ENCODE assay signal across 23 mouse cellular contexts in the genomic region with DNA sequence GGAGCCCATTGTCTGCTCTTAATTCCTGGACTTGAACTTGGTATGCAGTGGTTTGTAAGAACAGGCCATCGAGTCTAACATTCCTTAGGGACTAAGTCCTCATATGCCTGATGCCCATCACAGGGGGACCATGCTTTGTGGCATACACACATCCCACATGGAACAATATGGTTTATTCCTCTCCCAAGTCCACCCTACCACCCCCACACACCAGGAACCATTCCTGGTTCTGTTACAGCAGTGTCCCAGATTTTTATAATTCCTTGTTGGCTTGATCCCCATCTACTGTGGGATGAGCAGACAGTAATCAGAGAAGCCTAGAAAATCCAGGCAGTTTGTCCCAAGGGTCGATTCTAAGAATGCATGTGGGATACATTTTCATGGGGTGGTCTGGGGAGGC. TPM values are rescaled to one million over a fixed set of nuclear protein-coding genes. Genes with fewer than 3 reads are reported as not detected.
DNase-seq lines count a peak whose midpoint lies in the region; TF ChIP-seq lines count a peak whose summit lies in the region.
"Had no signal": no experiment of that assay in that cellular context is flagged by ENCODE, and none has a peak within 500 bp of the region (broad histone marks: within the 10 kb centered on the region; RNA-seq: fewer than 3 reads in every experiment).

No protein-coding gene starts in this region.

- no peaks in the 10 kb centered on the region for H3K36me3 ChIP-seq in kidney, adult 2 months (ENCODE audit: control insufficient read depth, insufficient read depth, low read length)
- H3K36me3 ChIP-seq: forebrain, embryonic 12.5 days had no signal

- WGBS in kidney, adult 2 months: 75% methylated on average over 2 of the region's 2 CpGs

- TF ChIP-seq CTCF in left cerebral cortex, adult 2 months (IDR thresholded peaks at IDR 0.05): no peak
- no peak for TF ChIP-seq CTCF in cortical plate, adult 2 months (IDR thresholded peaks at IDR 0.05; ENCODE audit: extremely low read depth, insufficient read depth, low read length)
- TF ChIP-seq CTCF in kidney, adult 2 months (conservative IDR thresholded peaks at IDR 0.05; ENCODE audit: insufficient read depth, insufficient read length, low read depth, low read length): no peak

- no peak overlapping the region for H3K4me3 ChIP-seq in left cerebral cortex, adult 2 months
- H3K4me3 ChIP-seq in cortical plate, adult 2 months (ENCODE audit: insufficient read depth, low read length): no peak overlapping the region
- H3K4me3 ChIP-seq in kidney, adult 2 months (ENCODE audit: insufficient read depth, low read depth, low read length): no peak overlapping the region
- H3K4me3 ChIP-seq: embryonic facial prominence, embryonic 13.5 days; embryonic facial prominence, embryonic 15.5 days; erythroblast, embryonic 14.5 days; forebrain, embryonic 10.5 days; forebrain, embryonic 12.5 days had no signal

- no peak for DNase-seq in left cerebral cortex, adult 2 months (ENCODE audit: extremely low spot score in 1 of 2, low spot score in 2 of 2)
- no peak for DNase-seq in left cerebral cortex, postnatal 10 days (ENCODE audit: extremely low spot score in 1 of 2, low spot score in 2 of 2)
- peak; percentile 68 for DNase-seq in brain, adult 2 months (ENCODE audit: low read depth, low spot score)
- no peak for DNase-seq in kidney, adult 2 months
- DNase-seq: adrenal gland, adult 2 months; adrenal gland, postnatal 10 days; adrenal gland, postnatal 25 days; cerebellum, adult 11-12 months; cerebellum, adult 2 months; cerebellum, adult 9-10 months; cerebellum, postnatal 10 days; cerebellum, postnatal 25 days; embryo, embryonic 11 days had no signal

- TF ChIP-seq POLR2A in cortical plate, adult 2 months (IDR thresholded peaks at IDR 0.05; ENCODE audit: extremely low read depth, insufficient read depth, low read length): no peak
- TF ChIP-seq POLR2A in kidney, adult 2 months (IDR thresholded peaks at IDR 0.05; ENCODE audit: low read depth, low read length): no peak

- H3K4me1 ChIP-seq in cortical plate, adult 2 months (ENCODE audit: control insufficient read depth, insufficient read depth, low read length): peaks cover 5% of the 10 kb centered on the region
- H3K4me1 ChIP-seq in kidney, adult 2 months (ENCODE audit: control insufficient read depth, insufficient read depth, low read length): no peaks in the 10 kb centered on the region
- H3K4me1 ChIP-seq: forebrain, embryonic 12.5 days had no signal

- H3K27me3 ChIP-seq in kidney, adult 2 months (replicated peaks; ENCODE audit: control insufficient read depth, insufficient read depth, low read length): no peaks in the 10 kb centered on the region
- H3K27me3 ChIP-seq: embryonic facial prominence, embryonic 13.5 days; embryonic facial prominence, embryonic 15.5 days; forebrain, embryonic 12.5 days had no signal

- H3K27ac ChIP-seq in left cerebral cortex, adult 2 months: peak overlapping the region; percentile 66
- H3K27ac ChIP-seq in cortical plate, adult 2 months (ENCODE audit: insufficient read depth, low read length): 0 out of 2 replicates have a peak overlapping the region, but pooled peaks have one; percentile 18
- H3K27ac ChIP-seq in kidney, adult 2 months (ENCODE audit: insufficient read depth, low read depth, low read length): no peak overlapping the region
- H3K27ac ChIP-seq: embryonic facial prominence, embryonic 13.5 days; embryonic facial prominence, embryonic 15.5 days; forebrain, embryonic 10.5 days; forebrain, embryonic 12.5 days had no signal

- intact Hi-C loops in left cerebral cortex, adult 2 months (cut with DNase I): no loop called here
- intact Hi-C loops in left cerebral cortex, postnatal 10 days (cut with DNase I): no loop called here

RNA-seq across cellular contexts. Expression of a gene that starts 59.6 kb away (rescaled TPM):
- total RNA-seq in left cerebral cortex, adult 2 months (2021): not detected
- total RNA-seq in left cerebral cortex, postnatal 10 days (2021): not detected
- not detected in 2 replicates for polyA plus RNA-seq in cortical plate, adult 2 months (2012; rRNA removed)
- polyA plus RNA-seq in kidney, adult 2 months (2012; rRNA removed): not detected in 2 replicates
- total RNA-seq: adrenal gland, adult 2 months; adrenal gland, postnatal 10 days; adrenal gland, postnatal 25 days; adrenal gland, postnatal 4 days; ES-E14; MEL had no signal
- polyA plus RNA-seq: adrenal gland, adult 2 months; C2C12; cerebellum, adult 2 months; erythroblast, embryonic 14.5 days had no signal
